Mouse (Mus musculus) neutrophil, adult 59 days (primary cell): ENCODE data around the gene Olfr1494. TPM values are rescaled to one million over a fixed set of nuclear protein-coding genes. Genes with fewer than 3 reads are reported as not detected.

Source experiments
- total RNA-seq, 2 experiments: library from RNA; stranded (reverse); gene quantifications; 1 replicate in 1 of 2; 2 replicates in 1 of 2; pipeline ENCODE4 v1.2.4; 2023

Olfr1494 gene
- total RNA-seq = not detected

DNA sequence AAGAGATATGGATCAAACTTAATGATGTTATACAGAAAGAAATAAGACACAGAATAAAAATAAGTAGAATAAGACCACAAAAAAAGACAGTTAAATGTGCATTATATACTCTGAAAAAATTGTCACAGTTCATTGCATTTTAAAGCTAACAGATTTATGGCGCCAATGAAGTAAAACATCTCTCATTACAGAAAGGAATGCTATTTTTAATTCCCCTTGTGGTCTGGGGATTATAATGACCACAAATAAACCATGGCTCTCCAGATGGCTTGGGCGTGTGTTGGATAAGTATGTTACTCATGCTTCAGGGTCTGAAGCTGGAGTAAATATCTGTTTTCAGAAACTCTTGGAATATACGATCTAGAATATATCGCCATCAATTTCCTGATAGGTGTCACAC is at the start of gene Olfr1494:
Gene Olfr1494, plus strand, starts transcription at position 301 of the 400 bp plus-strand sequence.

DNA sequence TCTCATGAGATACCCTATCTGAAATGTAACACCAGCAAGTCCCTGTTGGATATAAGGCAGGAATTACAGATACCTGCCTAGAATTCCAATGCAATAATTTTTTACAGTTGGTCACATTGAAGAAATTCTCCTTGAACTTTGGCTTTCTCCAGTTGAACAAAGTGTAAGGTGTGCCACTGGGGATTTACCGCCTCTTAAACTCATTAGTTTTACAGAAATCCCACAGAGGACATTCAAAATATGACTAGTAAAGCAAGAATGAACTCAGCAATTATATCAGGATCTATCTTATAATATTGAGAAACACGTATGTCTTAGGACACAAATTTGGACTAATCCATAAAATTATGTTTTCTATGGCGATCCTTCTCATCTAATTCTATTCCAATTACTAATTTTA is 42.6 kb upstream of the Olfr1494 start, which contains the start of gene Olfr1491:
Gene Olfr1491, plus strand, starts transcription at position 301 of the 400 bp plus-strand sequence.

DNA sequence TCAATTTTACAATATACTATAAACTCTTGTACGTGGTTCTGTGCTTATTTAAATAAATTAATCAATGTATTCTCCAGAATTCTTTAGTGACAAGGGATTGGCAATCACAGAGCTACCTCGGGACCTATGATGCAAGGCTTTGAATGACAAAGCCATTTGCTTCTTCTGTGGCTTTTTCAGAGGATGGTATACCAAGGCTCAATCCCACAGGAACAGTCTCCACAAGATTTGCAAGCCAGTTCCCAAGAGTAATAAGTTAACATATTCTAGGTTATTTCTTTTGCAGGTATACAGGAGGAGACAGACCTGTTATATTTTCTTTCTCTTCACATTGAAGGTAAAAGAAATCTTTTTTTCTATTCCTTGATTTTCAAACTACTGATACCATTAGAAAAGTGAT is 16.6 kb upstream of the Olfr1494 start, which contains the start of gene Olfr1493-ps1:
Gene Olfr1493-ps1, plus strand, starts transcription at position 301 of the 400 bp plus-strand sequence.

DNA sequence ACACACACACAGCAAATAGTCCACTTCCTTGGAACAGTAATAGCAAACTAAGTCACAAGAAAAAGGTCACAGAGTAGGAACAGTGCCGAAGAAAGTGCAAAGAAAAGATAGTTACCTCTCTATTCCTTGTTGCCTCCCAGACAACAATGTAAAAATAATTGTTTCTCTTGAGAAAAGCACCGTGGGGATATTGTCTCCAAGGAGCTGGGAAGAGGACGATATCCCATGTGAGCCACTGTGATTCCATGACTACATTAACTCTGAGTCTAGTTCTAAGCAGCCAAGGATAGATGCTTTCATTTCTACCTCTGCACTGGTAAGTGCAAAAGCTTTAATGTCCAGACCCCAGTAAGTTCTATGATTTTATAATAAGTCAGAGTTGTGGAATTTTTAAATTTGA is 24.8 kb downstream of the Olfr1494 start, which contains the start of gene Olfr1495:
Gene Olfr1495, plus strand, starts transcription at position 301 of the 400 bp plus-strand sequence.

DNA sequence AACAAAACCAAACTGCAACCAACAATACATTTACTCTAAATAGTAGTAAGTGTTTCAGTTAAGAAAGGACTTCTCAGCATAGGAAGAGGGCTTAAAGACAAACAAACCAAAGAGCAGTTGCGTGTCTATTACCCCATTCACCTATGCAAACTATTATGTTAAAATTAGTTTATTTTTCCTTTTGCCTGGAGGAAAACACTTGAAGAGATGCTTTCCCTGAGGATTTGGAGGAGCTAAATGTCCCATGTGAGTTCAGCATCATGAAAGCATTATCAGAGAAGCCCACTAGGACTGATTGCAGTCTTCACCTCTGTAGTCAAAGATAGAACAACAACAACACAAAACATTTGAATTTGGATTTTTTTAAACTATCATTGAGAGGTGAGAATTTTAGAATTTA is 38.0 kb downstream of the Olfr1494 start, which contains the start of gene Olfr1496:
Gene Olfr1496, plus strand, starts transcription at position 301 of the 400 bp plus-strand sequence.

DNA sequence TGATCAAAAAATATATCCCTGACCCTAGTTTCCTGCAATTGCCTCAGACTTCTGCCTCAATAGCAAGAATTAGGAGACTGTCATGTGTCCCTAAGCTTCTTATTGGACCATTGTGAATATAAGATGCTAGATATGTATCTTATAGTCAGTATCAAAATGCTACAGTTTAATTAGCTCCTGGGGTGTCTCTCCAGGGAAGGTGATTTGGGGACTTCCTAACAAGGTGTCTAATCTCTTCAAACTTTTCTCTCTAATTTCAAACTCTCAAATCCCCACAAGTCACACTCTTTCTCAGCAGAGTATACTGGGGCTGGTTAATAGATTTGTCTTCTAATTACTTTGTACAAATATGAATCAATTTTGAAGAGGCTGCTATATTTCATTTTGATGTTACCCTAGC is 58.6 kb downstream of the Olfr1494 start, which contains the start of gene Olfr1497:
Gene Olfr1497, minus strand, starts transcription at position 101 of the 400 bp plus-strand sequence.

Other genes with a start within 250 kb of the Olfr1494 start
- not detected for gene Olfr1477, start 239.2 kb upstream of the Olfr1494 start, total RNA-seq
- not detected for gene Olfr1480, start 211.8 kb upstream of the Olfr1494 start, total RNA-seq
- not detected for gene Olfr1484, start 156.2 kb upstream of the Olfr1494 start, total RNA-seq
- not detected for gene Olfr1487, start 122.4 kb upstream of the Olfr1494 start, total RNA-seq
- not detected for gene Olfr1489, start 108.1 kb upstream of the Olfr1494 start, total RNA-seq
- not detected for gene Olfr1490, start 88.6 kb upstream of the Olfr1494 start, total RNA-seq
- gene Olfr1491, start 42.5 kb upstream of the Olfr1494 start, total RNA-seq = not detected
- gene Olfr1493-ps1, start 16.4 kb upstream of the Olfr1494 start, total RNA-seq = not detected
- not detected for gene Olfr1495, start 24.9 kb downstream of the Olfr1494 start, total RNA-seq
- gene Olfr1496, start 38.1 kb downstream of the Olfr1494 start, total RNA-seq = not detected
- gene Olfr1497, start 58.5 kb downstream of the Olfr1494 start, total RNA-seq = not detected
- gene Olfr1499, start 79.7 kb downstream of the Olfr1494 start, total RNA-seq = not detected
- gene Olfr1500, start 90.8 kb downstream of the Olfr1494 start, total RNA-seq = not detected
- not detected for gene Olfr1501, start 111.0 kb downstream of the Olfr1494 start, total RNA-seq
- gene Olfr1502, start 122.1 kb downstream of the Olfr1494 start, total RNA-seq = not detected
- not detected for gene Olfr1504, start 158.2 kb downstream of the Olfr1494 start, total RNA-seq
- not detected for gene Olfr1505, start 173.8 kb downstream of the Olfr1494 start, total RNA-seq